Mouse (Mus musculus) liver, embryonic 15.5 days (tissue): ENCODE data around the gene Tubgcp3. TPM values are rescaled to one million over a fixed set of nuclear protein-coding genes. Genes with fewer than 3 reads are reported as not detected.
"Not testable (repeated sequence)": the region's sequence is repeated elsewhere in the genome, so short reads cannot be mapped to it uniquely, and the experiment has no call there.

Experiments
- ATAC-seq: fragments of 200-750 bp; cut with Nextera tagmentation; 2 replicates; pipeline ENCODE4 v1.8.0; 2017; ENCODE audit warnings: moderate number of reproducible peaks, mild to moderate bottlenecking, moderate library complexity; ENCODE audit not compliant: insufficient read depth
- H3K27ac ChIP-seq: fragments of 300-500 bp; sonication (generic); replicated peaks from 2 replicates; pipeline ENCODE4 v1.5.1; 2015; ENCODE audit warnings: mild to moderate bottlenecking, inconsistent platforms
- H3K27me3 ChIP-seq: fragments of 300-500 bp; sonication (generic); 2 replicates; pipeline ENCODE4 v1.6.1; 2015; ENCODE audit warnings: mild to moderate bottlenecking, inconsistent platforms
- H3K36me3 ChIP-seq: fragments of 300-500 bp; sonication (generic); replicated peaks from 2 replicates; pipeline ENCODE4 v1.6.1; 2015; ENCODE audit warnings: moderate library complexity, mild to moderate bottlenecking, inconsistent platforms
- H3K4me1 ChIP-seq: fragments of 300-500 bp; sonication (generic); replicated peaks from 2 replicates; pipeline ENCODE4 v1.6.1; 2015; ENCODE audit warnings: inconsistent platforms
- H3K4me2 ChIP-seq: fragments of 300-500 bp; sonication (generic); 2 replicates; pipeline ENCODE4 v1.6.1; 2015; ENCODE audit warnings: moderate library complexity, mild to moderate bottlenecking, inconsistent platforms
- H3K4me3 ChIP-seq: fragments of 300-500 bp; sonication (generic); replicated peaks from 2 replicates; pipeline ENCODE4 v1.5.1; 2015; ENCODE audit warnings: mild to moderate bottlenecking, inconsistent platforms
- H3K9ac ChIP-seq: fragments of 300-500 bp; sonication (generic); 2 replicates; pipeline ENCODE4 v1.6.1; 2015; ENCODE audit warnings: moderate library complexity, mild to moderate bottlenecking, inconsistent platforms
- H3K9me3 ChIP-seq: fragments of 300-500 bp; sonication (generic); replicated peaks from 2 replicates; pipeline ENCODE4 v1.6.1; 2016; ENCODE audit warnings: inconsistent platforms
- WGBS: fragments of 180-500 bp; shearing (Covaris S2); methylation state at CpG from one replicate; pipeline ENCODE4 v1.1.7; 2015; ENCODE audit warnings: mixed read lengths; ENCODE audit not compliant: insufficient replicate concordance; 5-methylcytosine and 5-hydroxymethylcytosine counted together
- polyA plus RNA-seq: library from polyadenylated mRNA; unstranded; fragments of >200 nt; fragmentation: Nextera tagmentation; extraction: Ambion mirVana; gene quantifications from 2 replicates; pipeline ENCODE4 v1.2.1, GENCODE M21; 2015

Tubgcp3 gene
- polyA plus RNA-seq, 1 experiment from 2014 or later = 22.4 TPM

GRCm38 (mm10) chr8:12670965-12671364, 1.1 kb downstream of the Tubgcp3 start:
- Histone ChIP-seq H3K36me3 (peaks cover 23% of the 10 kb centered on the region), H3K4me1 (peaks cover 35% of the 10 kb centered on the region), H3K4me2 (peak overlapping the region; percentile 96), H3K4me3 (peak overlapping the region; percentile 97), H3K27ac (peak overlapping the region; percentile 80), H3K27me3 (peaks cover 23% of the 10 kb centered on the region), H3K9ac (peak overlapping the region; percentile 84), H3K9me3 (no peaks in the 10 kb centered on the region)
- ATAC-seq = peak; percentile 81
- WGBS = 14% methylated on average over 6 of the region's 6 CpGs

- peaks cover 24% of the 10 kb centered on the region for H3K36me3 ChIP-seq
- no peak for ATAC-seq
- 83% methylated on average over 6 of the region's 6 CpGs for WGBS
- peaks cover 14% of the 10 kb centered on the region for H3K27me3 ChIP-seq
- H3K4me1 ChIP-seq = peaks cover 44% of the 10 kb centered on the region
- no peak overlapping the region for H3K27ac ChIP-seq
- H3K4me2 ChIP-seq = no peak overlapping the region
- H3K4me3 ChIP-seq = no peak overlapping the region
- no peaks in the 10 kb centered on the region for H3K9me3 ChIP-seq
- H3K9ac ChIP-seq = no peak overlapping the region
Observed at GRCm38 (mm10) chr8:12668832-12669231, 3.2 kb downstream of the Tubgcp3 start.

GRCm38 (mm10) chr8:12666530-12666929, 5.5 kb downstream of the Tubgcp3 start:
- H3K9me3 ChIP-seq, H3K4me3 ChIP-seq, H3K4me2 ChIP-seq, H3K27me3 ChIP-seq, H3K9ac ChIP-seq, ATAC-seq, H3K27ac ChIP-seq: not testable (repeated sequence)
- Histone ChIP-seq H3K4me1 (peaks cover 34% of the 10 kb centered on the region), H3K36me3 (peaks cover 40% of the 10 kb centered on the region)
- 78% methylated on average over 3 of the region's 3 CpGs for WGBS

- ATAC-seq = no peak
- Histone ChIP-seq H3K4me1 (peaks cover 11% of the 10 kb centered on the region; the same call in 1 of the 2 replicates), H3K4me3 (no peak overlapping the region), H3K4me2 (no peak overlapping the region), H3K9me3 (no peaks in the 10 kb centered on the region), H3K9ac (no peak overlapping the region), H3K27me3 (no peaks in the 10 kb centered on the region), H3K36me3 (peaks cover 61% of the 10 kb centered on the region), H3K27ac (no peak overlapping the region)
- WGBS = 77% methylated on average over 5 of the region's 5 CpGs
Observed at GRCm38 (mm10) chr8:12663105-12663456, 9.0 kb downstream of the Tubgcp3 start.

GRCm38 (mm10) chr8:12662375-12663104, 9.5 kb downstream of the Tubgcp3 start:
- no peak for ATAC-seq
- H3K27ac ChIP-seq = no peak overlapping the region
- H3K27me3 ChIP-seq = no peaks in the 10 kb centered on the region
- no peak overlapping the region for H3K4me3 ChIP-seq
- WGBS = 86% methylated on average over 4 of the region's 4 CpGs
- H3K4me1 ChIP-seq = peaks cover 11% of the 10 kb centered on the region; the same call in 1 of the 2 replicates
- H3K9me3 ChIP-seq = no peaks in the 10 kb centered on the region
- H3K36me3 ChIP-seq = peaks cover 62% of the 10 kb centered on the region
- H3K4me2 ChIP-seq = no peak overlapping the region
- H3K9ac ChIP-seq = no peak overlapping the region

GRCm38 (mm10) chr8:12657411-12657810, 14.6 kb downstream of the Tubgcp3 start:
- H3K4me2 ChIP-seq = no peak overlapping the region
- H3K36me3 ChIP-seq = peaks cover 95% of the 10 kb centered on the region
- no peaks in the 10 kb centered on the region for H3K9me3 ChIP-seq
- 90% methylated on average over 16 of the region's 16 CpGs for WGBS
- no peaks in the 10 kb centered on the region for H3K27me3 ChIP-seq
- no peak overlapping the region for H3K27ac ChIP-seq
- no peak overlapping the region for H3K9ac ChIP-seq
- ATAC-seq = no peak
- no peak overlapping the region for H3K4me3 ChIP-seq
- H3K4me1 ChIP-seq = no peaks in the 10 kb centered on the region

GRCm38 (mm10) chr8:12651246-12651645, 20.8 kb downstream of the Tubgcp3 start:
- H3K36me3 ChIP-seq = peaks cover 97% of the 10 kb centered on the region
- WGBS = 83% methylated on average over 4 of the region's 4 CpGs
- no peak overlapping the region for H3K4me2 ChIP-seq

GRCm38 (mm10) chr8:12650495-12650894, 21.6 kb downstream of the Tubgcp3 start:
- Histone ChIP-seq H3K27me3 (no peaks in the 10 kb centered on the region), H3K36me3 (peaks cover 95% of the 10 kb centered on the region), H3K9me3 (no peaks in the 10 kb centered on the region), H3K9ac (no peak overlapping the region), H3K27ac (no peak overlapping the region), H3K4me3 (no peak overlapping the region), H3K4me1 (peaks cover 8% of the 10 kb centered on the region), H3K4me2 (no peak overlapping the region)
- WGBS = 85% methylated on average over 4 of the region's 4 CpGs
- ATAC-seq = no peak

More at GRCm38 (mm10) chr8:12651246-12651645, 20.8 kb downstream of the Tubgcp3 start:
- no peak for ATAC-seq
- Histone ChIP-seq H3K4me3 (no peak overlapping the region), H3K9me3 (no peaks in the 10 kb centered on the region), H3K27me3 (no peaks in the 10 kb centered on the region), H3K9ac (no peak overlapping the region), H3K4me1 (peaks cover 3% of the 10 kb centered on the region), H3K27ac (no peak overlapping the region)

GRCm38 (mm10) chr8:12648951-12649350, 23.1 kb downstream of the Tubgcp3 start:
- no peaks in the 10 kb centered on the region for H3K9me3 ChIP-seq
- no peak for ATAC-seq
- no peak overlapping the region for H3K27ac ChIP-seq
- WGBS = 81% methylated on average over 4 of the region's 4 CpGs
- H3K27me3 ChIP-seq = no peaks in the 10 kb centered on the region
- no peak overlapping the region for H3K9ac ChIP-seq
- no peak overlapping the region for H3K4me2 ChIP-seq
- peaks cover 95% of the 10 kb centered on the region for H3K36me3 ChIP-seq
- H3K4me3 ChIP-seq = no peak overlapping the region
- peaks cover 23% of the 10 kb centered on the region for H3K4me1 ChIP-seq

- no peak overlapping the region for H3K4me3 ChIP-seq
- H3K36me3 ChIP-seq = peaks cover 87% of the 10 kb centered on the region
- no peak for ATAC-seq
- H3K27ac ChIP-seq = no peak overlapping the region
- H3K4me2 ChIP-seq = no peak overlapping the region
- H3K27me3 ChIP-seq = no peaks in the 10 kb centered on the region
- no peak overlapping the region for H3K9ac ChIP-seq
- no peaks in the 10 kb centered on the region for H3K9me3 ChIP-seq
- 70% methylated on average over 4 of the region's 4 CpGs for WGBS
- H3K4me1 ChIP-seq = peaks cover 26% of the 10 kb centered on the region
Observed at GRCm38 (mm10) chr8:12646536-12646935, 25.5 kb downstream of the Tubgcp3 start.

- Histone ChIP-seq H3K9me3 (no peaks in the 10 kb centered on the region), H3K27ac (no peak overlapping the region), H3K4me2 (0 out of 2 replicates have a peak overlapping the region, but pooled peaks have one; percentile 4), H3K27me3 (no peaks in the 10 kb centered on the region), H3K9ac (no peak overlapping the region), H3K4me1 (peaks cover 26% of the 10 kb centered on the region), H3K36me3 (peaks cover 87% of the 10 kb centered on the region), H3K4me3 (no peak overlapping the region)
- ATAC-seq = peak; percentile 53; the same call in 1 of the 2 replicates
- WGBS = 38% methylated on average over 7 of the region's 7 CpGs
Observed at GRCm38 (mm10) chr8:12644894-12645293, 27.2 kb downstream of the Tubgcp3 start.

- Histone ChIP-seq H3K9ac (no peak overlapping the region), H3K9me3 (no peaks in the 10 kb centered on the region), H3K27me3 (no peaks in the 10 kb centered on the region), H3K4me3 (no peak overlapping the region), H3K4me1 (peaks cover 26% of the 10 kb centered on the region), H3K4me2 (no peak overlapping the region), H3K27ac (no peak overlapping the region), H3K36me3 (peaks cover 87% of the 10 kb centered on the region)
- WGBS = 38% methylated on average over 8 of the region's 8 CpGs
- ATAC-seq = peak; percentile 73
Observed at GRCm38 (mm10) chr8:12644341-12644740, 27.7 kb downstream of the Tubgcp3 start.
